Mouse (Mus musculus) embryonic facial prominence, embryonic 12.5 days (tissue): ENCODE measurements around the gene Ttc24. TPM values are rescaled to one million over a fixed set of nuclear protein-coding genes. Genes with fewer than 3 reads are reported as not detected.
A peak's percentile ranks its signal among the peaks of the same experiment; 100 is the strongest.

Experiments
- ATAC-seq: fragments of 200-750 bp; cut with Nextera tagmentation; 2 replicates; pipeline ENCODE4 v1.8.0; 2017; ENCODE audit not compliant: insufficient number of reproducible peaks, insufficient read depth, low FRiP score, low TSS enrichment
- H3K27ac ChIP-seq: fragments of 300-500 bp; sonication (generic); 2 replicates; pipeline ENCODE4 v1.5.1; 2016; ENCODE audit warnings: mild to moderate bottlenecking
- H3K27me3 ChIP-seq: fragments of 300-500 bp; sonication (generic); 2 replicates; pipeline ENCODE4 v1.6.1; 2016; ENCODE audit warnings: mild to moderate bottlenecking, moderate library complexity
- H3K36me3 ChIP-seq: fragments of 300-500 bp; sonication (generic); 2 replicates; pipeline ENCODE4 v1.6.1; 2016; ENCODE audit warnings: mild to moderate bottlenecking
- H3K4me1 ChIP-seq: fragments of 300-500 bp; sonication (generic); 2 replicates; pipeline ENCODE4 v1.6.1; 2016
- H3K4me2 ChIP-seq: fragments of 300-500 bp; sonication (generic); replicated peaks from 2 replicates; pipeline ENCODE4 v1.6.1; 2016; ENCODE audit warnings: mild to moderate bottlenecking, moderate library complexity
- H3K4me3 ChIP-seq: fragments of 300-500 bp; sonication (generic); 2 replicates; pipeline ENCODE4 v1.5.1; 2016; ENCODE audit warnings: mild to moderate bottlenecking
- H3K9ac ChIP-seq: fragments of 300-500 bp; sonication (generic); 2 replicates; pipeline ENCODE4 v1.6.1; 2016; ENCODE audit warnings: mild to moderate bottlenecking, moderate library complexity
- H3K9me3 ChIP-seq: fragments of 300-500 bp; sonication (generic); 2 replicates; pipeline ENCODE4 v1.6.1; 2016; ENCODE audit warnings: mild to moderate bottlenecking, moderate library complexity
- WGBS: fragments of 180-500 bp; shearing (Covaris S2); methylation state at CpG from one replicate; pipeline ENCODE4 v1.1.7; 2016; 5-methylcytosine and 5-hydroxymethylcytosine counted together
- polyA plus RNA-seq: library from polyadenylated mRNA; unstranded; fragments of >200 nt; fragmentation: Nextera tagmentation; extraction: Ambion mirVana; gene quantifications from 2 replicates; pipeline ENCODE4 v1.2.1, GENCODE M21; 2016

Gene Ttc24
- polyA plus RNA-seq, 1 experiment from 2014 or later, result 0.46 TPM

DNA sequence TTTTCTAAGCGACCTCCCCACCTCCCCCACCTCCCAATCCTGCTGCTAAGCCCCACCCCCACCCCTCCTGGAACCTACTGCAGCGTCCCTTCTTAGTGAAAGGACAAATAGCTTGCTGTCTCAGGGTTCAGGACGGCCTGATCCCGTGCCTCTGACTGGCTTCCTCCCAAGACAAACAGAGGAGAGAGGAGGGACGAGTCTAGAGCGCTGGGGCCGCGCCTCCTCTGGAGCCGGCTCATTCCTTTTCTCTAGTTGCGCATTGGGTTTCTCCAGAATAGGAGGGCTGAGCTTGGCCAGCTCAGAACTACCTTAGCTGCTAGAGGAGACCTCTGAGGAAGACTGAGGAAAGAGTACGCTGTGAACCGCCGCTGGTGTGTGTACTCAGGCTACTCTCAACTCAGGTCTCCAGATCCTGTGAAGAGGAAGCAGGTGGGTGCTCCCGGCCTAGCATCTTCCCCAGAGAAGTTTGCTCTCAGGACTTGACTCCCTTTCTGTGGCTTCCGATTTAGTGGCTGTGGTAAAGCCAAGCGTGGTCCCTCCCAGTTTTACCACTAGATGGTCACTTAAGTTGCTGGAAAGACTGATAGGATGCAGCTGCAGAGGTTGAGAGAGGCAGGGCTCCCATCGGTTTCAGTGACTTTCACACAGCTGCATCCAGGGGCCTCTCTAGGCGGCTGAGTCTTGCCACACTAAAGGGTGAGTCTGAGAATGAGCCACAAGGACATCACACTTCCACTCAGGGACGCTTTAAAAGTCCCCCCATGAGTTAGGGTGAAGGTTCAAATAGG is 47.3 kb downstream of the Ttc24 start:
- no peak for ATAC-seq
- no peak overlapping the region for H3K9ac ChIP-seq
- H3K27ac ChIP-seq, result no peak overlapping the region
- H3K4me1 ChIP-seq, result no peaks in the 10 kb centered on the region
- H3K4me3 ChIP-seq, result no peak overlapping the region
- H3K27me3 ChIP-seq, result peaks cover 52% of the 10 kb centered on the region
- 21% methylated on average over 19 of the region's 19 CpGs for WGBS
- H3K36me3 ChIP-seq, result no peaks in the 10 kb centered on the region
- no peaks in the 10 kb centered on the region for H3K9me3 ChIP-seq
- no peak overlapping the region for H3K4me2 ChIP-seq

DNA sequence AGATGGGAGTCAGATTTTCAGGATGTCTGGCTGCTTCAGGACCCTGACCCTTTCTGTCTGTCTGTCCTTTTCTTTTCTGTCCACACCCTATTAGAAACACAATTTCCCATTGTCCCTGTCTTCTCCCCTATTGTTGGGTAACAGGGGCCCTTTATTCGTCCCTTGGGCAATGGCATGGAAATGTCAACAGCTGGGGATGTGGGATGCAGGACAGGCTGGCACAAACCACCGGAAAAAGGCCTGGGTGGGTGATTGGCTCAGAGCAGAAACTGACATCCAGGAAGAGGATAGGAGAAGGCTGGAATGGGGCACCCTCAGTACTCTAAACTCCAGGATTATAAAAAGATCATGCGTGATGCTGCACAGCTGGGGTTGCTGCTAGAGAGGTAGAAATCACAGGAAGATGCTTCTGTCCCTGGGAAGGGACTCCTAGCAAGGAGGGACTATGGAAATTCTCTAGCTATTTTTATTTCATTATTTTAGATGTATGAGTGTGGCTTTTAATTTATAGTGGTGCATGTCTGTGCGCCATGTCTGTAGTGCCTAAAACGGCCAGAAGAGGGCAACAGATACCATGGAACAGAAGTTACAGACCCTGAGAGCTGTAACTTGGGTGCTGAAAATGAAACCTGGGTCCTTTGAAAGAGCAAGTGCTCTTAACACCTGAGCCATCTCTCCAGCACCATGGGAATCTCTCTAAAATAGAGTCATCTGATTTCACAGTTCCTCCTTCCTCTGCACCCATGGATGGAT is 50.5 kb downstream of the Ttc24 start, which contains the start of gene Hapln2:
Gene Hapln2 (minus strand): TSS at position 150 of the 753 bp plus-strand sequence.
- 50% methylated on average over 5 of the region's 5 CpGs for WGBS
- Histone ChIP-seq H3K9me3 (no peaks in the 10 kb centered on the region), H3K27me3 (peaks cover 73% of the 10 kb centered on the region), H3K36me3 (no peaks in the 10 kb centered on the region), H3K9ac (no peak within 1 kb of the TSS), H3K27ac (no peak within 1 kb of the TSS), H3K4me3 (no peak within 1 kb of the TSS), H3K4me2 (no peak within 1 kb of the TSS), H3K4me1 (peaks cover 13% of the 10 kb centered on the region)
- ATAC-seq, result no peak

DNA sequence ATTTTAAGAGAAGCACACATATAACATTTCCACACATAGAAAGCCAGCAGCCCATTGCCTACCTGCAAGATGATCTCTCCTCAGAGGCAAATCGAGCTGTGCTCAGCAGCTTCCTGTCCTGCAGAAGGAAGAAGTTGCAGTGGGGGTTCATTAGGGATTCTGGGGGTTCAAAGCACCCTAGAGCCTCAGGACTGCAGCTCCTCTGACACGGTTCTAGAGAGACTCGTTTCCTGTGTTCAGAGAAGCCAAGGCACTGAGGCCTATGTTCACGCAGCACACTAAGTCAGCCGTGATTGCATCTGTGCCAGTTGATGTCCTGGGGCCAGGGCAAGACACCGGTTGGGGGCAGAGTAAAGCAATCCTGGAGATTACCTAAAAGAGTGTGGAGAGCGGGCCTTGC is 51.3 kb downstream of the Ttc24 start:
- H3K27ac ChIP-seq, result no peak overlapping the region
- no peak overlapping the region for H3K4me3 ChIP-seq
- H3K36me3 ChIP-seq, result no peaks in the 10 kb centered on the region
- no peaks in the 10 kb centered on the region for H3K9me3 ChIP-seq
- 52% methylated on average over 7 of the region's 7 CpGs for WGBS
- H3K4me1 ChIP-seq, result peaks cover 17% of the 10 kb centered on the region
- H3K9ac ChIP-seq, result no peak overlapping the region
- H3K27me3 ChIP-seq, result peaks cover 74% of the 10 kb centered on the region
- ATAC-seq, result no peak
- H3K4me2 ChIP-seq, result no peak overlapping the region

DNA sequence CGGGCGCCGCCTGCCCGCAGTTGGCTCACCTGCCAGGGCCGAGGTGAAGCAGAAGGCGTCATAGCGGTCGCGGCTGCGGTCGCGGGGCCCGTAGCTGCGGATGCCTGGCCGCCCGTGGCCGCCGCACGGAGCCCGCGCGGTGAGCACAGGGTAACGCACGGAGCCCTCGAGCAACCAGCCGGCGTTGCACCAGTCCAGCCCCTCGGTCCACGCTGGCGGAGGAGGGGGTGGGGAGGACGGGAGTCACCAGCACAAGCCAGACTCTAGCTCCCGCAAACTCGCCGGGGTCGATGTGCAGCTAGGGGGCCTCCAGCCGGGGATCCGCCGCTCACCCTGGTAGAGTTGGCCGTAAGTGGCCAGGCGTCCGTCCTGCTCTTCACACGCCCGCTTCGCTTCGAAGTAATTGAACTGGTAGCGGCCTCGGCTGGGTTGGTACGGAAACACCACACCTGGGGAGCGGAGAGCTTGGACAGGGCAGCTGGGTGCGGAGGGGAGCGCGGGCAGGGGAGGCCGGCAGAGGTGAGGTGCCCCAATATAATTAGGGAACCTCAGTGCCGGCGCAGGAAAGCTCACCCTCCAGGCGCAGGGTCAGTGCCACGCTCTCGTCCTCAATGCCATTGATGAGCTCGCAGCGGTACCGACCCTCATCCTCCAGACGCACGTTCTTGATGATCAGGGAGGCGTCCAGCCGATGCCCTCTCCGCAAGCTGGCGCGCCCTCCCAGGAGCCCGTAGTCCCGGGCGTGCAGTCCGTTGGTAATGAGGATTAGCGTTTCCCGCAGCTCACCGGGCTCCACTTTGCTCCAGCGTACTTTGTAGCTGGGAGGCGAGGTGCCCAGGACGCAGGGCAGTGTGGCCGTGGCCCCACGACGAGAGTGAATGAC is 54.7 kb downstream of the Ttc24 start:
- H3K4me3 ChIP-seq, result peak overlapping the region; percentile 46
- peak; percentile 48; the same call in 1 of the 2 replicates for ATAC-seq
- H3K4me2 ChIP-seq, result peak overlapping the region; percentile 89
- H3K9ac ChIP-seq, result 0 out of 2 replicates have a peak overlapping the region, but pooled peaks have one; percentile 11
- peaks cover 17% of the 10 kb centered on the region for H3K4me1 ChIP-seq
- under 1% methylated on average over 81 of the region's 81 CpGs for WGBS
- no peak overlapping the region for H3K27ac ChIP-seq
- H3K36me3 ChIP-seq, result no peaks in the 10 kb centered on the region
- H3K9me3 ChIP-seq, result no peaks in the 10 kb centered on the region
- H3K27me3 ChIP-seq, result peaks cover 74% of the 10 kb centered on the region

DNA sequence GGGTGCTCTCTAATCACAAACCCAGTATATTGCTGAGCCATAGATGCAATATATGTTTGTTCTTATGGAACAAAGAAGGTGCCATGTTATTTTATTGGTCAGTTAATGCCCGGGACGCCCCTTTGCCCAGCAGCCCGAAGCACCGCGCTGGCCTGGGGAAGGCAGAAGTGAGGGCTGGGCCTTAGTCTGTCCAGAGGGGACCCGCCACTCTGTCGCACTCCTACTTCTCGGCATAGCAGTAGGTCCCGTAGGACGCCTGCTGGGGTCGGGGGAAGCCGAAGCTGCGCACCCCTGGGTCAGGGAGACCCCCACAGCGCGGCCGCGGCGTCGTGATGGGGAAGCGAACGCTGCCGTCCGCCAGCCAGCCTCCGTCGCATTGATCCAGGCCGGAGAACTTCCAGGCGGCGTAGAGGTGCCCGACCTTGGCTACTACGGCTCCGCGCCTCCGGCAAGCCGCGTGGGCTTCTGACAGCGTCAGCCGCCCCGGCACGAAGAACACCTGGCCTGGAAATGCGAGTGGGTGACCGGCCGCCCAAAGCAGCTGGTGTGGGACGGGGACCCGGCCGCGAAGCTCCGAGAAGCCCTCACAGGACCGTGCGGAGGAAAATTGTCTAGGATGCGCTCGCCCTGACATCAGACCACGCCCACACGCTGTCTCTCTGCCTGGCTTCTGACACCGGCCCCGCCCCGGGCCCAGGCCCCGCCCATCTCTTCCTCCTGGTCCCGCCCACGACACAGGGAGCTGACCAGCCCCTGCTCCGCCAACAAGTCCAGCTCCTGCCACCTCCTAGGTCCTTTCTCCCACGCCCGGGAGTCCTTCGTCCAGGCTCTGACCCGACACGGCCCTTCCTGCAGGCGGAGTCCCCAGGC is 55.5 kb downstream of the Ttc24 start:
- Histone ChIP-seq H3K27me3 (peaks cover 74% of the 10 kb centered on the region), H3K9ac (0 out of 2 replicates have a peak overlapping the region, but pooled peaks have one; percentile 11), H3K4me3 (peak overlapping the region; percentile 46), H3K9me3 (no peaks in the 10 kb centered on the region), H3K4me1 (peaks cover 17% of the 10 kb centered on the region), H3K27ac (no peak overlapping the region), H3K4me2 (peak overlapping the region; percentile 89), H3K36me3 (no peaks in the 10 kb centered on the region)
- ATAC-seq, result peak; percentile 61
- 1% methylated on average over 66 of the region's 66 CpGs for WGBS

Other genes with a start within 250 kb of the Ttc24 start
- gene Sh2d2a, start 231.5 kb downstream of the Ttc24 start, polyA plus RNA-seq, result 0.08 TPM in 1 of 2 replicates, not detected in the other
- gene Prcc, start 192.7 kb downstream of the Ttc24 start, polyA plus RNA-seq, result 15.5 and 16.0 TPM in 2 replicates
- gene Hdgf, start 172.0 kb downstream of the Ttc24 start, polyA plus RNA-seq, result 246 and 270 TPM in 2 replicates
- 71.4 and 72.9 TPM in 2 replicates for gene Mrpl24, start 158.8 kb downstream of the Ttc24 start, polyA plus RNA-seq
- gene Isg20l2, start 148.0 kb downstream of the Ttc24 start, polyA plus RNA-seq, result 75.4 and 80.1 TPM in 2 replicates
- 23.2 and 23.8 TPM in 2 replicates for gene Rrnad1, start 147.6 kb downstream of the Ttc24 start, polyA plus RNA-seq
- 467 and 481 TPM in 2 replicates for gene Crabp2, start 129.6 kb downstream of the Ttc24 start, polyA plus RNA-seq
- gene Nes, start 107.2 kb downstream of the Ttc24 start, polyA plus RNA-seq, result 40.0 and 42.0 TPM in 2 replicates
- gene Bcan, start 78.1 kb downstream of the Ttc24 start, polyA plus RNA-seq, result 0.15 and 0.39 TPM in 2 replicates
- gene Hapln2, start 50.7 kb downstream of the Ttc24 start, polyA plus RNA-seq, result 0.09 and 0.34 TPM in 2 replicates
- gene Gpatch4, start 35.2 kb downstream of the Ttc24 start, polyA plus RNA-seq, result 32.7 and 34.6 TPM in 2 replicates
- 183 and 187 TPM in 2 replicates for gene Naxe, start 19.8 kb downstream of the Ttc24 start, polyA plus RNA-seq
- gene Iqgap3, start 3.7 kb upstream of the Ttc24 start, polyA plus RNA-seq, result 24.4 and 25.8 TPM in 2 replicates
- 16.9 and 17.7 TPM in 2 replicates for gene Mef2d, start 64.1 kb upstream of the Ttc24 start, polyA plus RNA-seq
- gene Rhbg, start 176.4 kb upstream of the Ttc24 start, polyA plus RNA-seq, result 0.64 and 1.3 TPM in 2 replicates
- gene Gm38392, start 208.9 kb upstream of the Ttc24 start, polyA plus RNA-seq, result not detected in 2 replicates
- 16.1 and 16.9 TPM in 2 replicates for gene Tsacc, start 218.7 kb upstream of the Ttc24 start, polyA plus RNA-seq
- gene Cct3, start 218.8 kb upstream of the Ttc24 start, polyA plus RNA-seq, result 600 and 614 TPM in 2 replicates
- gene Glmp, start 246.7 kb upstream of the Ttc24 start, polyA plus RNA-seq, result 169 and 174 TPM in 2 replicates